Mouse (Mus musculus) embryonic facial prominence, embryonic 12.5 days (tissue): ENCODE measurements around the gene Smoc1. TPM values are rescaled to one million over a fixed set of nuclear protein-coding genes. Genes with fewer than 3 reads are reported as not detected.

Experiments used
- ATAC-seq: fragments of 200-750 bp; cut with Nextera tagmentation; 2 replicates; pipeline ENCODE4 v1.8.0; 2017; ENCODE audit not compliant: insufficient number of reproducible peaks, insufficient read depth, low FRiP score, low TSS enrichment
- H3K27ac ChIP-seq: fragments of 300-500 bp; sonication (generic); 2 replicates; pipeline ENCODE4 v1.5.1; 2016; ENCODE audit warnings: mild to moderate bottlenecking
- H3K27me3 ChIP-seq: fragments of 300-500 bp; sonication (generic); 2 replicates; pipeline ENCODE4 v1.6.1; 2016; ENCODE audit warnings: mild to moderate bottlenecking, moderate library complexity
- H3K36me3 ChIP-seq: fragments of 300-500 bp; sonication (generic); 2 replicates; pipeline ENCODE4 v1.6.1; 2016; ENCODE audit warnings: mild to moderate bottlenecking
- H3K4me1 ChIP-seq: fragments of 300-500 bp; sonication (generic); 2 replicates; pipeline ENCODE4 v1.6.1; 2016
- H3K4me2 ChIP-seq: fragments of 300-500 bp; sonication (generic); replicated peaks from 2 replicates; pipeline ENCODE4 v1.6.1; 2016; ENCODE audit warnings: mild to moderate bottlenecking, moderate library complexity
- H3K4me3 ChIP-seq: fragments of 300-500 bp; sonication (generic); 2 replicates; pipeline ENCODE4 v1.5.1; 2016; ENCODE audit warnings: mild to moderate bottlenecking
- H3K9ac ChIP-seq: fragments of 300-500 bp; sonication (generic); 2 replicates; pipeline ENCODE4 v1.6.1; 2016; ENCODE audit warnings: mild to moderate bottlenecking, moderate library complexity
- H3K9me3 ChIP-seq: fragments of 300-500 bp; sonication (generic); 2 replicates; pipeline ENCODE4 v1.6.1; 2016; ENCODE audit warnings: mild to moderate bottlenecking, moderate library complexity
- WGBS: fragments of 180-500 bp; shearing (Covaris S2); methylation state at CpG from one replicate; pipeline ENCODE4 v1.1.7; 2016; 5-methylcytosine and 5-hydroxymethylcytosine counted together
- polyA plus RNA-seq: library from polyadenylated mRNA; unstranded; fragments of >200 nt; fragmentation: Nextera tagmentation; extraction: Ambion mirVana; gene quantifications from 2 replicates; pipeline ENCODE4 v1.2.1, GENCODE M21; 2016

Gene Smoc1
- polyA plus RNA-seq, 1 experiment from 2014 or later = 14.7 TPM

DNA sequence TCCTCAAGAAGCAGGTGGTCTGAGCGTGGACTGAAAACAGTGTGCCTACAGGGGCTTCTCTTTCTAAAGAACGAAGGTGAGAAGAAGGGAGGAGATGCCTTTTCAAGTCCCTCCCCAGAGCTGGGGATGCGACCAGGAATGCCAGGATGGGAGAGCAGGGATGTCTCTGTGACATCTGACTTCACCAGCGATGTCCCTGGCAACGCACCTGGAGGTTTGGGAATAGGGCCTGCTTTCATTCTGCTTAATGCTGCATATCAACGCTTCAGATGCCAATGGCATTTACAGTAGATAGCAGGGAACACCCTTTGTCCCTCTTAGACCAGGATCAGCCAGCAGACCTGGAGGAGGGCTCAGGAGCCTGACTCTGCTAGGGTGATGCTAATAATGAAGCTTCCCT is 112.9 kb downstream of the Smoc1 start:
- Histone ChIP-seq H3K4me1 (peaks cover 15% of the 10 kb centered on the region), H3K4me2 (no peak overlapping the region), H3K27me3 (no peaks in the 10 kb centered on the region), H3K36me3 (no peaks in the 10 kb centered on the region), H3K27ac (no peak overlapping the region), H3K4me3 (no peak overlapping the region), H3K9me3 (no peaks in the 10 kb centered on the region), H3K9ac (no peak overlapping the region)
- no peak for ATAC-seq
- WGBS = 90% methylated on average over 6 of the region's 6 CpGs

GRCm38 (mm10) chr12:81140594-81141328 is 114.2 kb downstream of the Smoc1 start:
- peak overlapping the region; percentile 72 for H3K27ac ChIP-seq
- peak; percentile 41; the same call in 1 of the 2 replicates for ATAC-seq
- WGBS = 14% methylated on average over 9 of the region's 9 CpGs
- no peaks in the 10 kb centered on the region for H3K27me3 ChIP-seq
- no peak overlapping the region for H3K4me2 ChIP-seq
- no peak overlapping the region for H3K9ac ChIP-seq
- H3K36me3 ChIP-seq = no peaks in the 10 kb centered on the region
- peaks cover 15% of the 10 kb centered on the region for H3K4me1 ChIP-seq
- no peaks in the 10 kb centered on the region for H3K9me3 ChIP-seq
- H3K4me3 ChIP-seq = no peak overlapping the region

DNA sequence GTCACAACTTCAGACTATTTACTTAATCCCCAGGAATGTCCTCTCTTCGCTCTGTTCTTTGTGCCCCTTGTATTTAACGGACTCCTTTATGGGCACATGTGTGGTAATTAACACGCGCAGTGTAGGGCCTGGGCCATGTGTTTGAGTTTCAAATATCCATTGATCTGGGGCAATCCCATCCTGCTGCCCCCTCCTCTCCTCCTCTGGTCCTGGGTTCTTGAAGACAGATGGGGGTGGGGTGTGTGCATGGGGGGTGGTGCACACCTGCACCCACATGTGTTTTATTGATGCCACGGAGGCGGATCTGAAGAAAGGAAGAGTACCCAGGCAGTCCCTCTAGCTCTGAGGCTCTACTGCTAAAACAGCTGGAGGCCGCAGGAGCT is 114.7 kb downstream of the Smoc1 start:
- Histone ChIP-seq H3K36me3 (no peaks in the 10 kb centered on the region), H3K4me1 (peaks cover 15% of the 10 kb centered on the region), H3K27ac (peak overlapping the region; percentile 72), H3K4me2 (no peak overlapping the region), H3K27me3 (no peaks in the 10 kb centered on the region), H3K4me3 (no peak overlapping the region), H3K9ac (no peak overlapping the region), H3K9me3 (no peaks in the 10 kb centered on the region)
- ATAC-seq = no peak
- WGBS = 17% methylated on average over 7 of the region's 7 CpGs

GRCm38 (mm10) chr12:81142231-81142630 is 115.6 kb downstream of the Smoc1 start:
- Histone ChIP-seq H3K4me2 (no peak overlapping the region), H3K9ac (no peak overlapping the region), H3K4me3 (no peak overlapping the region), H3K36me3 (no peaks in the 10 kb centered on the region), H3K9me3 (no peaks in the 10 kb centered on the region), H3K27ac (no peak overlapping the region), H3K27me3 (no peaks in the 10 kb centered on the region), H3K4me1 (peaks cover 15% of the 10 kb centered on the region)
- ATAC-seq = no peak
- WGBS = 86% methylated on average over 3 of the region's 3 CpGs

GRCm38 (mm10) chr12:81144201-81144600 is 117.6 kb downstream of the Smoc1 start:
- Histone ChIP-seq H3K4me2 (no peak overlapping the region), H3K27me3 (no peaks in the 10 kb centered on the region), H3K9ac (no peak overlapping the region), H3K9me3 (no peaks in the 10 kb centered on the region), H3K27ac (no peak overlapping the region), H3K36me3 (no peaks in the 10 kb centered on the region), H3K4me3 (no peak overlapping the region), H3K4me1 (peaks cover 15% of the 10 kb centered on the region)
- WGBS = 46% methylated on average over 10 of the region's 10 CpGs
- no peak for ATAC-seq

DNA sequence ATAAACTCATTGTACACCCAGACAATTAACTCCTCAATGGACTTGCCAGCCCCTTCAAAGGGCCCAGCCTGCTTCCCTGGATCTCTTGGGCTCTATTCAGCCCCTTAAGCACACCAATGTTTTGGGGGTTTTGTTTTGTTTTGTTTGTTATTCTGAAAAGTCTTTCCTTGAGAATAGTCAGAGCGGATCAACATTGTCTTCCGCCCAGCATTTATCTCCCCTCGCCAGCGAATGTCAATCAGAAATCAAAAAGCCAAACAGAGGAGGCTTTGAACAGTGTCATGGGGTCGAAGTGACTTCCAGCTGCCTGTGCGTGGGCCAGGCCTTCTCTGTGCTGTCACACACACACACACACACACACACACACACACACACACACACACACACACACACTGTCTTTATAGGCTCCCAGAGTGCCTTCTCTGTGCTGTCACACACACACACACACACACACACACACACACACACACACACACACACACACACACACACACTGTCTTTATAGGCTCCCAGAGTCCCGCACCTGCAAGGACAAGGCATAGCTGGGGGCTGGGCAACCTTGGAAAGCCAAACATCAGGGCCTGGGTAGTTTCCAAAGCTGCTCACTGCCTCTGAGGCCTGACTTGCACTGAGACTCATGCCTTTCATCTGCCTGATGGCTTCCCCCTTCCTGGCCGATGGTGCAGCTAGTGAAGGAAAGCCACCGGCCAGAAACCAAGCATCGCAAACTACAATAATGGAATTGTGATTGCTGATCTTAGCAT is 120.0 kb downstream of the Smoc1 start:
- Histone ChIP-seq H3K4me2 (no peak overlapping the region), H3K4me3 (no peak overlapping the region), H3K27me3 (no peaks in the 10 kb centered on the region), H3K9me3 (no peaks in the 10 kb centered on the region), H3K27ac (no peak overlapping the region), H3K36me3 (no peaks in the 10 kb centered on the region), H3K9ac (no peak overlapping the region), H3K4me1 (peaks cover 1% of the 10 kb centered on the region)
- 40% methylated on average over 10 of the region's 10 CpGs for WGBS
- no peak for ATAC-seq

DNA sequence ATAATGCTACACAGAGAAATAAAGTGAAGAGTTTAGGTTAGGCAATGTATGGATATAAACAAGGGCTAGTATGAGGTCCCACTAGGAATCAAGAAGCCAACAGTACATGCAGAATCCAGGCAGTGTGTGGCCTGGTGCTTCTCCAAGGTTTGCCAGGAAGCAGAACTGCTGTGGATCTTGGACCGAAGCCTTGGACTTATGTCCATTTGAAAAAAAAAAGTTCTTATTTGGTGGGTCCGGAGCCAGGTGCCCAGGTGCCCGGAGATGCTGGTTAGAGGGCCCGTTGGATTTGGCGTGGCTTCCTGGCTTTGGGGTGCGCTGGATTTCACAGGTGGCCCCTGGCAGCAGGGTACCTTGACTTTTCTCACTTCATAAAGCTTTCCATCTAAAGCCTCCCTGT is 121.3 kb downstream of the Smoc1 start:
- Histone ChIP-seq H3K36me3 (no peaks in the 10 kb centered on the region), H3K4me2 (no peak overlapping the region), H3K4me3 (no peak overlapping the region), H3K9me3 (no peaks in the 10 kb centered on the region), H3K27me3 (no peaks in the 10 kb centered on the region), H3K9ac (no peak overlapping the region), H3K4me1 (no peaks in the 10 kb centered on the region), H3K27ac (no peak overlapping the region)
- 96% methylated on average over 6 of the region's 6 CpGs for WGBS
- no peak for ATAC-seq

GRCm38 (mm10) chr12:81150917-81151316 is 124.3 kb downstream of the Smoc1 start:
- no peaks in the 10 kb centered on the region for H3K9me3 ChIP-seq
- no peak overlapping the region for H3K4me3 ChIP-seq
- no peaks in the 10 kb centered on the region for H3K27me3 ChIP-seq
- no peak overlapping the region for H3K9ac ChIP-seq
- no peaks in the 10 kb centered on the region for H3K36me3 ChIP-seq
- H3K4me2 ChIP-seq = no peak overlapping the region
- no peak overlapping the region for H3K27ac ChIP-seq
- no peaks in the 10 kb centered on the region for H3K4me1 ChIP-seq
- no peak for ATAC-seq
- 82% methylated on average over 5 of the region's 5 CpGs for WGBS

DNA sequence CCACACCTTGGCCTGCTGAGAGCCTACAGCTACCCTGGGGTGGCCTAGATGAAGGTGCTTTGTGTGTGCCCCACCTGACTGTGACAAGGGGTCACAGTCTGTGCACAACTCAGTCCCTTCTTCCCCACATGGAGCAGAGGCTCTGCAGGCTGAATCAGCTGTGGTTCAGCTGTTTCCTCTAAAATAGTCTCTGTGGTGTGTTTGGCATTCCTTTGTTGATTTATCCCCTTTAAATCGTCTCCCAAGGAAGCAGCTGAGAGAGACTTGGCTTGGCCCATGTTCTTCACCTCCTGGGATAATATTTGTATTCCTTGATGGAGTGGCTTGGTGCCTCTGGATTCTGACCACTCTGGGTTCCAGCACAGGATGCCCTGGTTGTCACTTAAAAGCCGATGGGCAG is 125.5 kb downstream of the Smoc1 start:
- no peak overlapping the region for H3K4me3 ChIP-seq

GRCm38 (mm10) chr12:81155675-81156074 is 129.1 kb downstream of the Smoc1 start:
- H3K4me2 ChIP-seq = no peak overlapping the region
- no peak for ATAC-seq
- 82% methylated on average over 6 of the region's 6 CpGs for whole genome bisulfite sequencing

More for the DNA sequence above, 125.5 kb downstream of the Smoc1 start:
- Histone ChIP-seq H3K36me3 (no peaks in the 10 kb centered on the region), H3K27ac (no peak overlapping the region), H3K9ac (no peak overlapping the region), H3K4me1 (no peaks in the 10 kb centered on the region), H3K4me2 (no peak overlapping the region), H3K9me3 (no peaks in the 10 kb centered on the region), H3K27me3 (no peaks in the 10 kb centered on the region)
- no peak for ATAC-seq
- 66% methylated on average over 2 of the region's 2 CpGs for WGBS

GRCm38 (mm10) chr12:81156841-81157240 is 130.2 kb downstream of the Smoc1 start:
- no peaks in the 10 kb centered on the region for H3K27me3 ChIP-seq
- no peaks in the 10 kb centered on the region for H3K36me3 ChIP-seq
- H3K27ac ChIP-seq = no peak overlapping the region
- ATAC-seq = no peak
- no peaks in the 10 kb centered on the region for H3K9me3 ChIP-seq
- 83% methylated on average over 8 of the region's 8 CpGs for WGBS
- no peak overlapping the region for H3K4me2 ChIP-seq
- no peak overlapping the region for H3K9ac ChIP-seq
- no peak overlapping the region for H3K4me3 ChIP-seq
- H3K4me1 ChIP-seq = no peaks in the 10 kb centered on the region

More at GRCm38 (mm10) chr12:81155675-81156074, 129.1 kb downstream of the Smoc1 start:
- Histone ChIP-seq H3K4me3 (no peak overlapping the region), H3K9me3 (no peaks in the 10 kb centered on the region), H3K27ac (no peak overlapping the region), H3K4me1 (no peaks in the 10 kb centered on the region), H3K36me3 (no peaks in the 10 kb centered on the region), H3K9ac (no peak overlapping the region), H3K27me3 (no peaks in the 10 kb centered on the region)

DNA sequence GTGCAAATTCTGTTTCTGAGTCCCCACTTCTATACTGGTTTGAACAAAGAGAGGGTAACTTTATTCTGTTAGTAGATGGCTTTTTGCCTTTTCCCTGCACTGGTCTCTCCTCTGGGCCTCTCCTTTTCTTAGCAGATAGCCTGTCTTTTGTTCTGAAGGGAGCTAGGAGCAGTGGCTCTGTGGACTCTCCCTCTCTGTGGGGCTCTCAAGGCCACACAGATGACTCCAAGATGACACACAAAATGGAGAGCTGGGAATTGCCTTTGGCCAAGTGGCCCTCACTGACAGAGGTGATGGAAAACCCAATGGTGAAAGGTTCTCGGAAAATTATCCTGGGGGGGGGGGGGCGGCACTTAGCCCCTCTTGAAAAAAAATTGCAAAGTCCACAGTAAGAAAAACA is 133.3 kb downstream of the Smoc1 start:
- H3K27ac ChIP-seq = no peak overlapping the region
- no peaks in the 10 kb centered on the region for H3K36me3 ChIP-seq
- no peak overlapping the region for H3K4me2 ChIP-seq
- no peak overlapping the region for H3K9ac ChIP-seq
- H3K9me3 ChIP-seq = no peaks in the 10 kb centered on the region
- H3K4me1 ChIP-seq = no peaks in the 10 kb centered on the region
- no peak for ATAC-seq
- H3K4me3 ChIP-seq = no peak overlapping the region
- no peaks in the 10 kb centered on the region for H3K27me3 ChIP-seq
- WGBS = 83% methylated on average over 2 of the region's 2 CpGs
